Mouse (Mus musculus): ENCODE measurements around the gene Gm28845. TPM values are rescaled to one million over a fixed set of nuclear protein-coding genes. Genes with fewer than 3 reads are reported as not detected.

The Gm28845 gene
- polyA plus RNA-seq, 1 experiment from 2014 or later = not detected

DNA sequence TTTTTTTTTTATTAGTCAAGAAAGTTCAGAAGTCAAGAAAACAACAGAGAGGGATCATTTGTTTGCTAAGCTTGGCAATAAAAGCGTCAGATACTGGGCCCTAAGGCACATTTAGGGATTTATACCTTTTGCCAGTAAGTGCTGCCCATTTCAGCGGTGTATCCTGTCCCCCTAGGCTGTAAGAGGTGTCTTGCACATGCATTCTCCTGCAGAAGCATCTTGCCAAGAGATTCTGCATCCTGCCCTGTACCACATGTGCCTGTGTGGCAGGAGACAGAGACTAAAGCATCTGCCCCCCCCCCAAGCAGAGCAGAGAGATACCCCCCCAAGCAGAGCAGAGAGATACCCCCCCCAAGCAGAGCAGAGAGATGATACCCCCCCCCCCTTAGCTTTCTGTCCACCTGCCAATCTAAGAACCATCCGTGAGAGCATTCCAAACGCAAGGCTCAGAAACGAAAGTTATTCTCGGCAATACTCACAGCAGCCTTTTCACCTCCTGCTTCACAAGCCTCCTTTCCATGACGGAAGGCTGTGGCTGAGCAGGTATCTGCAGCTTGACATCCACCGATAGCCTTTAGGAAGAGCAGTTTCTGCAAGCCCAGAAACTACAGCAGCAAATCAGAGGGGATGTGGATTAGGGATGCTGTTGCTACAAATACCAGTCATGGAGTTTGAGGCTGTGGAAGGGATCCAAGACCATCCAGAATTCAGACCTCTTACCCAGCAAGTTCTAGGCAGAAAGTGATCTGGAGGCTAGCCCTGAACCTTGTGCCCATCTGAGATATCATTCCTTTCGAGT, 3.4 kb upstream of the Gm28845 start, which contains the start of gene D630023F18Rik:
Gene D630023F18Rik (minus strand): TSS at position 641 of the 799 bp plus-strand sequence.
- H3K27ac ChIP-seq = no peak within 1 kb of the TSS
- H3K4me1 ChIP-seq = peaks cover 5% of the 10 kb centered on the region; the same call in 1 of the 2 replicates
- H3K9me3 ChIP-seq = no peaks in the 10 kb centered on the region
- H3K4me3 ChIP-seq = peak within 1 kb of the TSS; percentile 36
- no peak for DNase-seq (ENCODE audit: extremely low spot score, low spot score)
- no peaks in the 10 kb centered on the region for H3K27me3 ChIP-seq (ENCODE audit: poor library complexity, severe bottlenecking)
- no peaks in the 10 kb centered on the region for H3K36me3 ChIP-seq (replicated peaks)
- WGBS = 26% methylated on average over 9 of the region's 9 CpGs

DNA sequence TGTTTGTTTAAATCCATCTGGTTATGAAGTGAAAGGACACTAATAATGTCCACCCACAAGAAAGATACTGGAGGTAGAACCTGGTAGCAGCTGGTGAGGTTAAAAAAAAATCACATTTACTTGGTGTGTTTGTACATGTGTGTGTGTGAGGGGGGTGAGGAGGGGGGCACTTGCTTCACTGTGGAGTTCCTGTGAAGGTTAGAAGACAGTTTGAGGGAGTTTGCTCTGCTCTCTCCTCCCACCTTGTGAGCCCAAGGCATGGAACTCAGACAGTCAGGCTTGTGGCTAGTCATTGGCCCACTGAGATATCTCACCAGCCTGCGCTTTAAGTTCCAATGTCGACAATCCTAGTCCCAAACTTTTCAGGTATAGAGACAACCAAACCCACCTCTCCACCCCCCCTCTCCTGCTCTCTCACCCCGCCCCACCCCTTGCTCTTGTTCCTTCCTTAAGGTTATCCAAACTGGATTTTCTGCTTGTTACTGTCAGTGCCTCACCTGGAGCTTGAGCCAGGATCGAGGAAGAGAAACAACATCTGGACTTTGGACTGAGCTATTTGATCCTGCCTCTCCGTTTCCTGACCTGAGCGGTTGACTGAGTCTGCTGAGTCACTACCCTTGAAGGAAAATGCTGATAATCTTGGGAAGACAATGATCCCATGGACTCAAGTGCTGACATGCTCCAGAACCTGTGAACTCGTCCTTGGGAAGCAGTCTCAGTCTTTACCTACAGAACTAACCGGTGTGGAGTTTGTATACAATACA, 1.0 kb downstream of the Gm28845 start:
- H3K36me3 ChIP-seq (replicated peaks) = no peaks in the 10 kb centered on the region
- H3K9me3 ChIP-seq = no peaks in the 10 kb centered on the region
- DNase-seq (ENCODE audit: extremely low spot score, low spot score) = no peak
- 79% methylated on average over 8 of the region's 8 CpGs for WGBS
- H3K4me1 ChIP-seq = peaks cover 5% of the 10 kb centered on the region; the same call in 1 of the 2 replicates
- no peak overlapping the region for H3K4me3 ChIP-seq
- H3K27me3 ChIP-seq (ENCODE audit: poor library complexity, severe bottlenecking) = no peaks in the 10 kb centered on the region
- no peak overlapping the region for H3K27ac ChIP-seq

GRCm38 (mm10) chr1:65113536-65114172, 5.7 kb downstream of the Gm28845 start:
- Histone ChIP-seq H3K9me3 (no peaks in the 10 kb centered on the region), H3K27me3 (ENCODE audit: poor library complexity, severe bottlenecking) (no peaks in the 10 kb centered on the region), H3K4me3 (no peak overlapping the region), H3K36me3 (replicated peaks) (no peaks in the 10 kb centered on the region), H3K4me1 (peaks cover 10% of the 10 kb centered on the region), H3K27ac (no peak overlapping the region)
- no peak for DNase-seq (ENCODE audit: extremely low spot score, low spot score)
- WGBS = 94% methylated on average over 5 of the region's 5 CpGs

- H3K27me3 ChIP-seq (ENCODE audit: poor library complexity, severe bottlenecking) = no peaks in the 10 kb centered on the region
- peaks cover 10% of the 10 kb centered on the region for H3K4me1 ChIP-seq
- DNase-seq (ENCODE audit: extremely low spot score, low spot score) = no peak
- no peaks in the 10 kb centered on the region for H3K9me3 ChIP-seq
- 68% methylated on average over 14 of the region's 14 CpGs for WGBS
- H3K36me3 ChIP-seq (replicated peaks) = no peaks in the 10 kb centered on the region
- no peak overlapping the region for H3K4me3 ChIP-seq
- H3K27ac ChIP-seq = no peak overlapping the region
These were observed 6.6 kb downstream of the Gm28845 start for GRCm38 (mm10) chr1:65112807-65113196.

DNA sequence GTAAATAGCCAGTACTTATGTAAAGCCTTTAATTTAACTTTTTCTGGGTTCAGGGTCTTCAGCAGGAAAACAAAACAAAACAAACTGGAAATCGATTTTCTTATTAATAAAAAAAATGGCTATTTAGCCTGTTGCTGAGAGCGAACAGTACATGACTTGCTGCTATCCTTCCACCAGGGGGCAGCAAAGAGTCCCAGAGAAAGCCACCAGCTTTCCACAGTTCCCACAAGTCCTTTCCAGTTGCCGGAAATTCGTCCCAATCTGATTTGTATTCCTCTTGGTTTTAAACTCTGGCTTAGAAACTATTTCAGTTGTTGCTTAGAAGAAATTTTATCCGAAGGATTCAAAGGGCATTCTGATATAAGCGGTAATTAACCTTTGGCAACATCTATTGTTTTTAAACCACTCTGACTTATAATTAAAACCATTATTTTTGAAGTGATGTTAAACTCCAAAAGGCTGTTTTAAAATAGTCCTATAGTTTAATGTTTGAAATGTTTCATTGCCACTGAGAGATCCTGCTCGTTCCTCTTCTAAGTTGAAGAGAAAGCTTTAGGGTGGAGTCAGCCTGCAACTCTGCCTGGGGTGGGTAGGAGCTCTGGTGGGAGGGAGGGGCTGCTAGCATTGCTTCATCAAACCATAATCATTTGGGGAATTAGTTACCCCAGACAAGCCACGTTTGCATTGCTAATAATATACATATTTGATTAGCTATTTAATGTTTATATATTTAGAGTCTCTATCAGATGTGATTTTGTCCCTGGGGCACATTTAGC, 7.1 kb downstream of the Gm28845 start:
- WGBS = 20% methylated on average over 8 of the region's 8 CpGs
- Histone ChIP-seq H3K9me3 (no peaks in the 10 kb centered on the region), H3K27me3 (ENCODE audit: poor library complexity, severe bottlenecking) (no peaks in the 10 kb centered on the region), H3K27ac (no peak overlapping the region), H3K4me3 (peak overlapping the region; percentile 24), H3K36me3 (replicated peaks) (no peaks in the 10 kb centered on the region), H3K4me1 (peaks cover 10% of the 10 kb centered on the region)
- peak; percentile 80 for DNase-seq (ENCODE audit: extremely low spot score, low spot score)

DNA sequence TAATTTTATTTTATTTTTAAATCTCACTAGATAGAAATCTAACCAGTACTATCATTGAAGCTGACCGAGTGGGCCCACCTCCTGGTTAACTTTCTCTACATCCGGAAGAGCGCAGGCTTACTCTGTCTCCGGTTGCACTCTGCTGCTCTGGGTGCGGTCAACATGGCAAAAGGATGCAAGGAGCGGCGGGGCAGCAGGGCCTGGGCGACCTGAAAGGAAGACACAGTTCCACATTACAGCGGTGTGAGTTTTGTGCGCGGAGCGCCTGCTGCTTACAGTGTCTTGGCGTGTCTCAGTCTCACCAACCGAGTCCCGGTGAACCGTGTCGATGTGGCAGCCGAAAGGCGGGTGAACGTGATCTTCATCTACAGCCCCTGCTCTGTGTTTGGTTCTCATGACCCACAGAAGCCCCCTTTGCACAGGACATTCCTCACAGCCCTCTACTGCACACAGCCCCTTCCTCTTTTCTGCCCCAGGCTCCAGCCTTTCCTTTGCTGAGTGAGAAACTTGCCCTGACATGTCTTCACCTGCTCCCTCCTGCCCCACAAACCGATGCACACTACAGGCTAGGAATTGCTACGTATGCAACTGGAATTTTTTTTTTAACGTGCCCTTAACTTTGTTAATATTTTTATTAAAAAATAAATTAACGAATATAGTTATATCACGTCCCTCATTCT, 9.5 kb downstream of the Gm28845 start:
- DNase-seq (ENCODE audit: extremely low spot score, low spot score) = no peak
- Histone ChIP-seq H3K36me3 (replicated peaks) (no peaks in the 10 kb centered on the region), H3K4me3 (no peak overlapping the region), H3K27me3 (ENCODE audit: poor library complexity, severe bottlenecking) (no peaks in the 10 kb centered on the region), H3K27ac (no peak overlapping the region), H3K9me3 (no peaks in the 10 kb centered on the region), H3K4me1 (peaks cover 10% of the 10 kb centered on the region)
- 79% methylated on average over 25 of the region's 25 CpGs for WGBS

GRCm38 (mm10) chr1:65109196-65109595, 10.2 kb downstream of the Gm28845 start:
- Histone ChIP-seq H3K9me3 (no peaks in the 10 kb centered on the region), H3K27me3 (ENCODE audit: poor library complexity, severe bottlenecking) (no peaks in the 10 kb centered on the region), H3K4me1 (peaks cover 10% of the 10 kb centered on the region), H3K36me3 (replicated peaks) (no peaks in the 10 kb centered on the region), H3K27ac (no peak overlapping the region), H3K4me3 (no peak overlapping the region)
- 89% methylated on average over 8 of the region's 8 CpGs for WGBS
- no peak for DNase-seq (ENCODE audit: extremely low spot score, low spot score)

DNA sequence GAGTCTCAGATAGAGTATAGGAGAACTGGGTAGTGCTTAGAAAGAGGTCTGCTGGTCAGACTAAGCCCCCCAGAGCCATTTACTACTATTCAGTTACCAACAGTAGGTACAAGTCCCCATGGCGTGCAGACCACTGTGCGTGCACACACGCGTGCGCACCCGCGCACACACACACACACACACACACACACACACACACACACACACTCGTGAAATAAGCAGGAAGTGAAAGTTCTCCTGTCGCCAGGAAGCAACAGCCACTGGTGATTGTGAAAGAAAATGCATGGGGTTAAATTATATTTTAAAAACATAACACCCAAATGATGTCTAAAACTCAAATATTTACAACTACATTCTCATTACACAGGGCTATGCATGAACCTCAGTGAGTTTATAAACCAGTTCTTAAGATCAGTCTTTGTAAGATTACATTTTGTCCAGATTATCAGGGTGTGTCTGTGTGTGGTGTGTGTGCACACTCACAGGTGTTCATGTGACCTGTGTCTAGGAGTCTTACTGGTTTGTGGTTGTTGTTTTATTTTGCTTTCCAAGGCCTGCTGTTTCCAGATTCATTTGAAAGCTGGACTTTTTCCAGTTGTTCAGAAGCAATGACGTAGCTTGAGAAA, 11.6 kb downstream of the Gm28845 start:
- no peaks in the 10 kb centered on the region for H3K27me3 ChIP-seq (ENCODE audit: poor library complexity, severe bottlenecking)
- H3K27ac ChIP-seq = no peak overlapping the region
- no peaks in the 10 kb centered on the region for H3K36me3 ChIP-seq (replicated peaks)
- H3K4me1 ChIP-seq = peaks cover 6% of the 10 kb centered on the region
- H3K9me3 ChIP-seq = no peaks in the 10 kb centered on the region
- H3K4me3 ChIP-seq = no peak overlapping the region
- 96% methylated on average over 10 of the region's 10 CpGs for WGBS
- DNase-seq (ENCODE audit: extremely low spot score, low spot score) = no peak

DNA sequence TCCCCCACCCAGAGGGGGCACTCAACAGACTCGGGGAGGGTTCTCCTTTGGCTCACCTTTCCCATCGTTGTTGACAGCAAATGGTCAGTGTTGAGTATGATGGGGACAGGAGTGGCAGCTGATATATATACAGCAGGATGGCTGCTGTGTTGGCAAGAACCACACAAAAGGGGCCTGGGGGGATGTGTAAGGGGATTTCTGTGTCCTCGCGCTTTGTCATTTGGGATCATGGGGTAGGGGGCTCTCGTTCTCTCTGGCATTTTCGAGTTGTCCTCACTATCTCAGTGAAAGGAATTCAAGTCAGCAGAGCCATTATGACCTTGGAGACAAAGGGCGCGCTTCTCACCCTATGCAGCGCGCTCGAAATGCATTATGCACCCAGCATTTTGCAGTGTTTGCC, 16.1 kb downstream of the Gm28845 start, which contains the start of gene Cryga:
Gene Cryga (minus strand): TSS at position 101 of the 400 bp plus-strand sequence.
- Histone ChIP-seq H3K4me1 (no peaks in the 10 kb centered on the region), H3K27ac (no peak within 1 kb of the TSS), H3K27me3 (ENCODE audit: poor library complexity, severe bottlenecking) (no peaks in the 10 kb centered on the region), H3K9me3 (no peaks in the 10 kb centered on the region), H3K4me3 (no peak within 1 kb of the TSS), H3K36me3 (replicated peaks) (no peaks in the 10 kb centered on the region)
- no peak for DNase-seq (ENCODE audit: extremely low spot score, low spot score)
- 92% methylated on average over 11 of the region's 11 CpGs for WGBS

DNA sequence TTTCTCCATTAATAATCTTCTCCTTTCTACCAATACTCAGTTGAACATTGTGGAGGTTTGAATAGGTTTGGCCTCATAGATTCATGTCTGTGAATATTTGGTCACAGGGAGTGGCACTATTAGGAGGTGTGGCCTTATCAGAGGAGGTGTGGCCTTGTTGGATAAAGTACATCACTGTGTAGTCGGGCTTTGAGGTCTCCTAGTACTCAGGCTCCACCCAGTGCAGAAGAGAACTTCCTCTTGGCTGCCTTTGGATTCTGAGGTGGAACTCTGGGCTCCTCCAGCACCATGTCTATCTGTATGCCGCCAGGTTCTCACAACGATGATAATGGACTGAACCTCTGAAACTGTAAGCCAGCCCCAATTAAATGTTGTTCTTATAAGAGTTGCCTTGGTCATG, 22.4 kb downstream of the Gm28845 start:
- no peaks in the 10 kb centered on the region for H3K9me3 ChIP-seq
- 92% methylated on average over 3 of the region's 3 CpGs for WGBS
- no peaks in the 10 kb centered on the region for H3K27me3 ChIP-seq (ENCODE audit: poor library complexity, severe bottlenecking)
- H3K36me3 ChIP-seq (replicated peaks) = no peaks in the 10 kb centered on the region
- no peak for DNase-seq (ENCODE audit: extremely low spot score, low spot score)
- H3K4me1 ChIP-seq = no peaks in the 10 kb centered on the region
- no peak overlapping the region for H3K4me3 ChIP-seq
- H3K27ac ChIP-seq = no peak overlapping the region

- Histone ChIP-seq H3K4me3 (no peak overlapping the region), H3K36me3 (replicated peaks) (no peaks in the 10 kb centered on the region), H3K4me1 (no peaks in the 10 kb centered on the region), H3K27ac (no peak overlapping the region), H3K9me3 (no peaks in the 10 kb centered on the region), H3K27me3 (ENCODE audit: poor library complexity, severe bottlenecking) (no peaks in the 10 kb centered on the region)
- no peak for DNase-seq (ENCODE audit: extremely low spot score, low spot score)
- WGBS = 93% methylated on average over 3 of the region's 3 CpGs
These were observed 27.8 kb downstream of the Gm28845 start for GRCm38 (mm10) chr1:65091566-65091965.

All from forebrain, embryonic 10.5 days (tissue).